Mouse (Mus musculus) C2C12 (cell line): Measurements from ENCODE around the gene Sema3b. TPM values are rescaled to one million over a fixed set of nuclear protein-coding genes. Genes with fewer than 3 reads are reported as not detected.

Experiments used
- H3K27me3 ChIP-seq: one replicate; pipeline ENCODE4 v1.6.1; 2011; ENCODE audit not compliant: control insufficient read depth, insufficient read depth, insufficient read length
- H3K36me3 ChIP-seq: one replicate; pipeline ENCODE4 v1.6.1; 2011; ENCODE audit not compliant: control insufficient read depth, insufficient read depth
- H3K4me3 ChIP-seq: one replicate; pipeline ENCODE4 v1.5.1; 2011; ENCODE audit warnings: mild to moderate bottlenecking, control low read depth; ENCODE audit not compliant: poor library complexity, insufficient read depth, severe bottlenecking
- H3K79me2 ChIP-seq: one replicate; pipeline ENCODE4 v1.6.1; 2011; ENCODE audit not compliant: control insufficient read depth, insufficient read depth
- H3K79me3 ChIP-seq: one replicate; pipeline ENCODE4 v1.6.1; 2011; ENCODE audit warnings: low read depth, control low read depth
- H3ac ChIP-seq: one replicate; pipeline ENCODE3; 2011; ENCODE audit warnings: low read depth; ENCODE audit not compliant: control insufficient read depth, insufficient read length
- CEBPB ChIP-seq: IDR thresholded peaks from one replicate; pipeline ENCODE4 v1.6.1; 2011; ENCODE audit warnings: low read depth, mild to moderate bottlenecking, control low read depth, moderate library complexity
- CTCF ChIP-seq: IDR thresholded peaks from one replicate; pipeline ENCODE4 v1.5.1; 2011; ENCODE audit not compliant: control insufficient read depth, insufficient read depth, insufficient read length
- FOSL1 ChIP-seq: IDR thresholded peaks from one replicate; pipeline ENCODE4 v1.8.0; 2011; ENCODE audit warnings: mild to moderate bottlenecking, low read length; ENCODE audit not compliant: poor library complexity, insufficient read depth, severe bottlenecking
- MAX ChIP-seq: IDR thresholded peaks from one replicate; pipeline ENCODE4 v1.6.1; 2011; ENCODE audit warnings: mild to moderate bottlenecking, control low read depth
- MYOD1 ChIP-seq: IDR thresholded peaks from one replicate; pipeline ENCODE4 v1.6.1; 2011; ENCODE audit warnings: low read depth; ENCODE audit not compliant: control insufficient read depth, insufficient read length
- MYOG ChIP-seq: IDR thresholded peaks from one replicate; pipeline ENCODE4 v1.6.1; 2011; ENCODE audit not compliant: control insufficient read depth, insufficient read length; ENCODE audit errors: extremely low read depth
- USF1 ChIP-seq: IDR thresholded peaks from one replicate; pipeline ENCODE4 v1.6.1; 2011; ENCODE audit warnings: low read depth, mild to moderate bottlenecking, control low read depth, moderate library complexity
- polyA plus RNA-seq: library from polyadenylated mRNA; unstranded; fragments of >200 nt; fragmentation: generic; extraction: Trizol; gene quantifications from one replicate; pipeline ENCODE4 v1.2.1, GENCODE M21; 2012; ENCODE audit warnings: missing spikeins

The Sema3b gene
- polyA plus RNA-seq, 1 experiment: 13.7 TPM

DNA sequence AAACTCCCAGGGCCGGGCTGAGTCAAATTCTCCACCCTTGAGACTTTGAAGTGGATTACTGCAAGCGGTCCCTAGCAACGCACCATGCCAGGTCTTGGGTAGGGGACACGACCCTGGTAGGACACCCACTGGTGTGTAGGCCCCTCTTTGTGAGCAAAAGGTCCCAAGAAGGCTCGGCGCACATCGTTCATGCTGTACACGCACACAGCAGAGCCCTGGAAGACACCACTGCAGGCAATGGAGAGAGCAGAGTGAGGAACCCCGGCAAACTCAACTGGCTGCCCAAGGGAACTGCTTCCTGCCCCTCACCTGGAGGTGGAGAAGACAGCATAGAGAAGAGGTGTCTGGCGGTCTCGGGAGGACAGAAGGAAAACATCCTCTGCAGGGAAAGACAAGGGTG lies 7.8 kb downstream of the Sema3b start:
- Histone ChIP-seq H3K4me3 (no peak overlapping the region), H3K27me3 (no peaks in the 10 kb centered on the region), H3ac (no peak overlapping the region), H3K79me3 (no peaks in the 10 kb centered on the region), H3K36me3 (no peaks in the 10 kb centered on the region), H3K79me2 (no peaks in the 10 kb centered on the region)
- TF ChIP-seq MAX (no peak), MYOG (no peak), MYOD1 (no peak), USF1 (no peak), CEBPB (no peak)

DNA sequence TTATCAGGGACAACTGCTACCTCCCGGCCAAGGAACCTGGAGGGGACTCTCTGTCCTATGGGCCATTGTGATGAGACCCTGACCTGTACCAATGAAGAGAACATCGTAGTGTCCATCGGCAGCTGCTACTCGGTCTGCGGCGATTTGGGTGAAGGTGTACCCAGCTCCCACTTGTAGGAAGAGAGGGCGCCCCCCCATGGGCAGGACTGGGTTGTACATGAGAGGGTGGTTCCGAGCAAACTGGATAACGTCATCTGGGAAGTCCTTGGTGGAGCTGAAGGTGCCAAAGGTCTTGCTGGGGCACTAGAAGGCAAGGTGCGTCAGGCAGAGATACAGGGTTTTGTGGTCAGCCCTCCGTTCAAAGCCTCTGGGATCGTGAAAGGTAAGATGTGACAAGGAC lies 8.3 kb downstream of the Sema3b start:
- Histone ChIP-seq H3ac (no peak overlapping the region), H3K4me3 (no peak overlapping the region), H3K79me3 (no peaks in the 10 kb centered on the region), H3K79me2 (no peaks in the 10 kb centered on the region), H3K27me3 (no peaks in the 10 kb centered on the region), H3K36me3 (no peaks in the 10 kb centered on the region)
- TF ChIP-seq CEBPB (no peak), MYOG (no peak), MYOD1 (no peak), CTCF (no peak), FOSL1 (no peak), MAX (no peak), USF1 (no peak)

DNA sequence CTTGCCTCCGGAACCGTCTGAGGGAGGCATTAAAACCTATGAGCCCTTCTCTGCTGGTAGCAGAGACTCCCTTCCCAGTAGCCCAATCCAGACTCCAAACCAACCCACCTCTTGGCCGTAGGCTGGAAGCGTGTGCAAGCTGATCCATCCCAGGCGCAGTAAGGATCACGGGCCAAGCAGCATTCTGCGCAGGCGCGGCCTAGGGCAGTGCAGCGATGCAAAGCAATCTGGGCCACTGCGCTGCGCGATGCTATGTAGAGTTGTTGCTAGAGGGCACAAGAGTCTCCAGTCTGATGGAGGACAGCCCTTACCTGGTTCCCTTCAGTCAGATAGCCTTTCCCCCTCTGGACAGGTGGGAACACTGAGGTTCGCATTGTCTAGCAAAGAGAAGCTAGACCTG lies 9.2 kb downstream of the Sema3b start:
- no peak for TF ChIP-seq CEBPB
- TF ChIP-seq USF1: no peak
- TF ChIP-seq MAX: no peak
- no peak for TF ChIP-seq CTCF
- TF ChIP-seq MYOD1: no peak
- TF ChIP-seq FOSL1: no peak
- no peak for TF ChIP-seq MYOG
- Histone ChIP-seq H3K27me3 (no peaks in the 10 kb centered on the region), H3ac (no peak overlapping the region), H3K79me2 (no peaks in the 10 kb centered on the region), H3K36me3 (no peaks in the 10 kb centered on the region), H3K79me3 (no peaks in the 10 kb centered on the region), H3K4me3 (no peak overlapping the region)

DNA sequence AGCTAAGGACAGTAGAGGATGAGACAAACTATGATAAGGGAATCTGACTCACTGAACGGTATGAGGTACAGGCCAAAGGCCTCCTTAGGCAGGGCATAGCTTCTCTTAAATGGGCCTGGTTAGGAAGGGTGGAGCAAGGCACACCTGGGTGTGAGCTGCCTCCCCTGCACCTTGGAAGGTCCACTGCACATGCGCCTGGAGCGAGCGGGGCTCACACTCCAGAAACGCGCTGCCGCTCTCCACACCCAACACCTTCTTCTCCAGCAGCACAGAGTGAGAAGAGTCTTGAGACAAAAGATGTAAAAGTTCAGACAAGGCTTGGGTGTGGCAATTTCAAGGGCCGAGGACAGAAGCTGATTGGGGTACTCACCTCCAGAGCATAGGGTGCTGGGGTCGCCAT lies 9.6 kb downstream of the Sema3b start:
- H3K4me3 ChIP-seq: no peak overlapping the region
- no peaks in the 10 kb centered on the region for H3K27me3 ChIP-seq
- no peaks in the 10 kb centered on the region for H3K36me3 ChIP-seq
- H3K79me2 ChIP-seq: no peaks in the 10 kb centered on the region
- TF ChIP-seq FOSL1 (no peak), USF1 (no peak), CTCF (no peak), MYOG (no peak), MAX (no peak), MYOD1 (no peak), CEBPB (no peak)
- H3ac ChIP-seq: no peak overlapping the region
- H3K79me3 ChIP-seq: no peaks in the 10 kb centered on the region

DNA sequence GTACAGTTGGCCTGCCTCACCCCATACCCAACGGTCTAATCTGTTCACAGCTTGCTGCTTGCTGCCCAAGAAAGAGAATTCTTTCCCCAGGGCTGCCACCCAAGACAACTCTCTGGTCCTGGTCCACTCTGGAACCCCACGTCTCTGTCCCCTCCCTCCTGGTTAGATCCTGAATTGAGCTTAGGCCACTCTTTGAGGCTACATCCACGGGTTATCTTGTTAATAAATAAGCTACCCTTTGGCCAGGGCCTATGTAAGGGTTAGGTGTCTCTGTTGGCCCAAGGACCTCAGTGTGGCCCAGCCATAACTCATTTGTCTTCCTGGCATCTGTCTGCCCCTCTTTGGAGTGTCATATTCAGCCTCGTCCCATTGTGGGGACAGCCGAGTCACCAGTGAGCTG lies 10.6 kb downstream of the Sema3b start:
- Histone ChIP-seq H3K36me3 (peaks cover 2% of the 10 kb centered on the region), H3ac (no peak overlapping the region), H3K79me3 (no peaks in the 10 kb centered on the region), H3K79me2 (no peaks in the 10 kb centered on the region), H3K27me3 (no peaks in the 10 kb centered on the region), H3K4me3 (no peak overlapping the region)
- TF ChIP-seq MYOG (no peak), MYOD1 (no peak), MAX (no peak), FOSL1 (no peak), CEBPB (no peak), CTCF (no peak), USF1 (no peak)
